Mouse (Mus musculus): Measurements from ENCODE around the gene Smad5.
A peak's percentile ranks its signal among the peaks of the same experiment; 100 is the strongest.

The Smad5 gene

DNA sequence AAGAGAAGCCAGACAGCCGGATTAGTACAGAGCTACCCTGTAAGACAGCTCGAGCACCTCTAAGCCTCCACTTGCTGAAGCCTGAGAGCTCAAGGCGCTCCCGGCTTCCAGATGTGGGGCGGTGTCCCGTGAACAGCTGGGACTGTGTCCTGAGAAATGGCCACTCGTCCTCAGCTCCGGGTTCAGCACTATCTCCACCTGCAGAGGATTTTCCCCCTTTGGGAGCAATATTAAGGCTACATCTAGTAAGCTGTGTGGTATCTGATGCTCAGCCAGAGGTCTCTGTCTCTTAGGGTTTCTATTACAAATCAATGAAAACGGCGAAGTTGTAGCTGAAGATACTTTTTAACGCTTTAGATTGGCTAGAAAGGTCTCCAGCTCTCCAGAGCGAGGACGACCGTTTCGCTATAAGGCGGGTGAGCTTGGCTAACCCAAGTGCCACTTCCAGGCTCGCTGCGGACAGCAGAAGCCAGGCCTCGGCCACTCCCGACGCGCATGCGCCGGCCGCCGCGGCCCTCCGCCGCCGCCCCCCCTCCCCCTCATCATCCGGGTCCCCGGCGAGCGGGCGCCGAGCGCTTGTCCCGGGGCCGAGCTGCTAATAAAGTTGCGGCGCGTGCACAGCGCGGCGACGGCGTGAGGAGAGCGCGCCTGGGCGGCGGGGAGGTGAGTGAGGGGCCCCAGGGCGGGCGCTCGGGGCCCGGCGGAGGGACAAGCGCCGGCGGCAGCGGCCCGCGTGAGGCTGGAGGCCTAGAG is at the start of gene Smad5:
TSS of gene Smad5 (plus strand) at position 542 of the 753 bp plus-strand sequence.
- DNase-seq (ENCODE audit: low spot score in 2 of 2): peak; percentile 62 to 85

DNA sequence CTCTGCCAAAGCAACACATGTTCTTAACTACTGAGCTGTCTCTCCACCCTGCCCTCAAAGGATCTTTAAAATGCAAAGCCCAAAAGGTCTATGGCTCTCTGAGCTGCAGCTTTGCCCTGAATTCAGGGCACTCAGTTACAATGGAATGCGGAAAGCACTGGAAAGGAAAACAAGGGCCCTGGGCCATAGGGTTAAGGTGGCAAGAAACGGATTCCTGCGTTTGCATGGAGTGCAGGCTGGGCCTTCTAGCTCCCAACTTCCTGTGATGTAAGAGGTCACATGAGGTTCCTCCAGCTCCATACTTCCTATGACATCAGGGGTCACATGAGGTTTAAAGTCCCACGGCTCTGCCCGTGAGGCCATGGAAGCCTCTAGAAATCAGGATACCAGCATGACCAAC is 48.6 kb upstream of the Smad5 start:
- no peak for DNase-seq (ENCODE audit: low spot score in 2 of 2)

- peak in 1 of 2 experiments; percentile 54 for DNase-seq (ENCODE audit: low spot score in 2 of 2)
Measured at GRCm38 (mm10) chr13:56657946-56658512, 44.8 kb upstream of the Smad5 start.

DNA sequence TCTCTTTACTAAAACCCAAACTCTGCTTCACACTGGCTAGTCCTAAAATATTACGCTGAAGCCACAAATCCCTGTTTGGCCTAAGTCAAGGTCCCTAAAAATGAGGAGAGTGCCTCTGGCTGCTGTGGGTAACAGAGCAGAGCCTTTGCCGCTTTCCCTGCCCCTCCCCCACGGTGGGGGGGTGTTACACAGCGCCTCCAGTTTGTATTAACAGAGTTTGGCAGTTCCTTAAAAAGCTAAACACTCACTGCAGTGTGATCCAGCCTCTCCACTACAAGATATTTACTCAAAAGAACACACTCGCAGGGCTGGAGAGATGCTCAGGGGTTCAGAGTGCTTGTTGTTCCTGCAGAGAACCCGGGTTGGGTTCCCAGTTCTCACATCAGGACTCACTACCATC is 43.9 kb upstream of the Smad5 start:
- DNase-seq (ENCODE audit: low spot score in 2 of 2): no peak

- DNase-seq (ENCODE audit: low spot score in 2 of 2): no peak
Measured at GRCm38 (mm10) chr13:56661914-56662621, 40.7 kb upstream of the Smad5 start.

DNA sequence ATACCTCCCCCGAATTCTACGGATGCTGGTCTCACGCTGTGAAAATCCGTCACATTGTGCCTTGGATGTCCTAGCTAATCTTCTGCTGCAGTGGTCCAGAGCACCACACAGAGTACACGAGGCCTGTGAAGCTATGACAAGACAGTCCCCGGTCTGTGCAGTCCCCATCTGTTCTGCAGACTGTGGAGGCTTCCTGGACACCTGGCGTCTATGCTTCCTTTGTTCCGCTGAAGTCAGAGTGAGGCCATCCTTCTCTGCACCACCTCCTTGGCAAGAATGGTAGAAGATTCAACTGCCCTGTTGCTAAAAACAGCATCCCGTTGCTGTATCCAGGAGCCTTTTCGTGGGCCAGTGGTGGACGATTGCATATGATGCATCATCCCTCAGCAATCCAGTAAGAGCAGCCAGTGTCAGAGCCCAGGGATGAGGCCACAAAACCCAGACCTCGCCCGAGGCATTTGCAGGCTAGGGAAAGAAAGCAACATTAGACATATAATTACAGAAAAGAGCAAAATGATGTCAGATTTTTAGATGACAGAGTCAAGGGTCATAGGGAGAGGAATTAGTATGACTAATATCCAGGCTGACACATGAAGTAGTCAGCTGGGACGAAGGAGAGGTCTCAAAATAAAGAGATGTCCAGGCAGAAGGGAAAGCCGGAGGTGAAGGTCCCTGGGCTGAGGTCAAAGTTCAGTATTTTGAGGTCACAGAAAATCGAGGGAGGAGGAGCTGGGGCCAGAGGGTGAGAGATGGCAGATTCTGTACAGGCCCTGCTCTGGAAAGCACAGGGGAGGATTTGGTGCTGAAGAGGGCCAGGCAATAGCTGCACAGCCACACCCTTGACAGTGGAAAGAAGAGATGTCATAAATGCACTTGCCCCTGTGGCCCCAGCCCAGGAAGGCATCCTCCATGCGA is 38.3 kb upstream of the Smad5 start:
- DNase-seq (ENCODE audit: low spot score in 2 of 2): no peak

DNA sequence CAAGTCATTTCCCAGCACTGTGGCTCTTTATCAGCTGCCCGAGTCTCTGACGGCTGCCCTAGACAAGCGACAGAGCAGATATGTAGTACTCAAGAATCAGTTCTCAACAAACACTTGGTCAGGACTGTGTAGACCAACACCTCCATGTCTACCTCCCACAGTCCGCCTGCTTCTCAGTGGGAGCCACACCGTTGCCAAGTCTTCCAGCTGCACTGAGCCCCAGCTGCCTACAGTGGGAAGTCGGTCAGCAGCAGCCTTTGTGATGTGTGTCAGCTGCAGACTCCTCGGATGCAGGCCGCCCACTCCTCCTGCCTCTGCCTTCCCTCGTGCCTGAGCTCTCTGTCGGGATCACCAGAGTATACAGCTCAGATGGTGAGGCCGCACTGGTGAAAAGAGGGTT is 31.6 kb upstream of the Smad5 start:
- DNase-seq (ENCODE audit: low spot score in 2 of 2): no peak

DNA sequence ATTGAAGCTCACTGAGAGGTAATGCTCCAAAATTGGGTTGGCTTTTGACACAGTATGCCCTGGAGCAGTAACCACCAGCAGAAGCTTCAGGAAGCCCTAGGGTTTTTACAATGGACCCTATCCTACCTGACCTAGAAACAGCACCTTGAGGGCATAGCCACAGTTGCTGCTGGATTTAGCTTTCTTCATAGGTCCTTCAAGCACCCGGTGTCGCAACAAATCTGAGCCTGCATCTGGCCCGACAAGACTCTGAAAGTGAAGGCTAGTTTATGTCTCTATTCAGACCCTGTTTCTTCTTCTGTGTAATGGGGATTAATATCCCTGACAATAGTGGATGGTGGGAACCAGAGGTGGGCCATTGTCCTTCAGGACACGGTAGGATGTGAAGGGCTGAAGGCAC is 25.1 kb upstream of the Smad5 start:
- no peak for DNase-seq (ENCODE audit: low spot score in 2 of 2)

DNA sequence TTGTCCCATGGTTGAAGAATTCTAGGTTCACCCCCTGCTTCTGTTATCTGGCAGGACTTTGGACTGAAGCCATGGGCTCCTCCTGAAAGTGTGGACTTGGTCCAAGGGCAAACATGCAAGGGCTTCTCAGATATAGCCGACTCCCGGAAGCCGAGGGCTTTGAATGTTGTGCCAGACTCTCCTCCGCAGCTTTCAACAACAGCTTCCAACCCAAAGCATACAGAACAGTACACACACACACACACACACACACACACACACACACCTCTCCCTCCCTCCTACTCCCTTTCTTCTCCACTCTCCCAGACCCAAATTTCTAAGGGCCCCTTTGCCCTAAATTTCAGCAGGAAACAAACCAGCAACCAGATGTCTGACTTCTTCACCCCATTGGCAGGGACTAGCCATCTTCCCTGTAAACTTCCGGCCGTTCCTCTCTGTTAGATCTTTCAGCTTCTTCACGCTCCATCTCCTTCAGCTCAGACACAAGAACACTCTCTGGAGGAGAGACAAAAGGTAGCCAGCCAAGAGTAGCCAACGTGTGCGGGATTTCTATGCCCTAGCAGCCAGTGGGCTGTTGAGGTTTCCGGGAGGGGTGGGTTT is 24.5 kb upstream of the Smad5 start:
- DNase-seq (ENCODE audit: low spot score in 2 of 2): no peak

DNA sequence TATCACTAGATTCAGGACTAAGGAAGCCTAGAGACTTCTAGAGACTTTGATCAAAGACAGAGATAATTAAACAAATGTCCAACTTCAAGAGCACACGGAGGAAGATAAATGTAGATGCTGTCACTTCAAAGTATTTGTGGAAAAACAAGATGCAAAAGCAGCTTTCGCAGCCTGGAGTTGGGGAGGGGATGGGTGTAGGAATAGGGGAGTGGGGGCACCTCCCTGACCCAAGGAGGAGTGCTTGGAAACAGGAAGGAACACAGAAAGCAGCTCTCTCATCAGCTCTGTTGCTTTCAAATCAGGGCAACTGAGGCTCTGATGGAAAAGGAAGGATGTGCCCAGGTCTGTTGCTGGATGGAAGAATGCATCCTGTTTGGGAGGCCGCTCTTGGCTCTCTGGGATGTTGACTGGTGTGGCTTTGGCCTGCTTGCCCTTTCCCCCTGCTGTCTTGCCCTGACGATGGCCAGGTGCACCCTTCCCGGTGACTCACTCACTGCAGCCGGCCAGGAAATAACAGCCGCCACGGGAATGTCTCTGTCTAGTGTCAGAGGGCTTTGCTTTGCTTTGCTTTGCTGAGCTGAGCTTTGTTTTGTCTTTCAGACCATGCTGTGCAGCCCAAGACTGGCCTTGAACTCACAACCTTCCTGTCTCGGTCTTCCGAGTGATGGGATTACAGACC is 23.8 kb upstream of the Smad5 start:
- DNase-seq (ENCODE audit: low spot score in 2 of 2): no peak

DNA sequence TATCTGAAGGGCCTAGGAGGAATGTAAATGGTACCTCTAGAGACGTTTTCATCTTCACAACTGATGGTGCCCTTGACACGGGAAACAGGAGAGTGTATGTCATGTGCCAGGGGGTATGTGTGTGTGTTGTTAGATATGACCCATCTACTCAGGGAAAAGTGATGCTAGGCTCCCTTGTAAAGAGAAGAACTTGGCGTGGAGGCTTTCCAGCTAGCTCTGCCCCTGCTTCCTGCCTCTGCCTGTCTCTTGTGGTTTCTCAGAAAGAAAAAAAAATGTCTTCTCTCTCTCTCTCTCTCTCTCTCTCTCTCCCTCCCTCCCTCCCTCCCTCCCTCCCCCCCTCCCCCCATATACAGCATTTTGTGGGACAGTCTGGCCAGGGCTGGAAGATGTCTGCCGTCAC is 20.9 kb upstream of the Smad5 start:
- no peak for DNase-seq (ENCODE audit: low spot score in 2 of 2)

- DNase-seq (ENCODE audit: low spot score in 2 of 2): peak; percentile 25 to 27
Measured at GRCm38 (mm10) chr13:56682326-56682725, 20.5 kb upstream of the Smad5 start.

DNA sequence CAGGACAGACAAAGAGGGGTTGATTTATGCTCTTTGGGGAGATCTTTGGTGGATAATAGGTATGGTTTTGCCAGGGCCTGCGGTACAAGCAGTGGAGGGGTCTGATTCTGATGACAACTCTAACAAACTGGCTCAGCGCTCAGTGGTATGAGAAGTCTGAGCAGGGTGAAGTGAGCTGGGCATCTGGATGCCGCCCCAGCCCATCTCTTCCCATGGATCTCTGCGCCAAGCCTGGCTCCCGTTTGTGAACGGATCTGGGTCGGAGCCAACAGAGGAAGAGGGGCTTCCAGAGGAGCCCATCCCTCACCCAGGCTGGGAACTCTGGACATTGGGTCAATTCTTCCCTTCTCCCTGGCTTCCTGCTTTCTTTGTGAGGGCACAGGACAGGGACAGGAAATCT is 19.5 kb upstream of the Smad5 start:
- no peak for DNase-seq (ENCODE audit: low spot score in 2 of 2)

DNA sequence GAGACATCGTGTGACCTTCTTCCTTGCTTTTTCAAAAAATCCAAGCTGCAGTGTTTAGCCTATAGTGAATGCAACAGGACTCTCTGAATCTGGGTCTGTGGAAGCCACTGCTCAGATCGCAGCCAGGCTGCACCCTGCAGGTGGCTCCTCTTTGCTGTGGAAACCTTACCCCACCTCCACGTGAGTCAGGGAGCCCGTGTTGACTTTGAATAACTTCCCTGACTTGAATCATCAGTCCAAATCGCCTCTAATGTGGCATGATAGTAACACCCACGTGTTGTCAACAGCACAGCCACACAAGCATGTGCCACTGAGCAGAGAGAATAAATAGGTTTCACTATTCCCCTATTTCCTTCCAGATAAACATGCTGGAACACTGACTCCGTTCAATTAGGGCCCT is 10.8 kb upstream of the Smad5 start:
- DNase-seq (ENCODE audit: low spot score in 2 of 2): no peak

DNA sequence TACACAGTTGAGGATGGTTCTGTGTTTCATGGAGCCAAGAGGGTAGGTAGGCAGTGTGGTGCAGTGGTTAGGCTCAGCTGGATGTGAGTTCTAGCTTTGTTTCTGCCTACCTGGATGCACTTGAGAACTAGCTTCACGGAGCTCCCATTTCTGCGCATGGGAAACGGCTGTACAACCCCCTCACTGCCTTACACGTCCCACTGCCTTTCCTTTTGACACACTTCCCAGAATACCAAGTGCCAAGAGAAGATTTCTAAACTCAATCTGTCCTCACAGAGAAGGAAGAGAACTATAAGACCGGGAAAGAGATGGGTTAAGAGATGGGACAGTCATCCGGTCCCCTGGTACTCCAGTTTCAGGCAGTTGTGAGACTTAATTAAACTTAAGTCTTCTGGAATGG is 10.2 kb upstream of the Smad5 start:
- DNase-seq (ENCODE audit: low spot score in 2 of 2): no peak

DNA sequence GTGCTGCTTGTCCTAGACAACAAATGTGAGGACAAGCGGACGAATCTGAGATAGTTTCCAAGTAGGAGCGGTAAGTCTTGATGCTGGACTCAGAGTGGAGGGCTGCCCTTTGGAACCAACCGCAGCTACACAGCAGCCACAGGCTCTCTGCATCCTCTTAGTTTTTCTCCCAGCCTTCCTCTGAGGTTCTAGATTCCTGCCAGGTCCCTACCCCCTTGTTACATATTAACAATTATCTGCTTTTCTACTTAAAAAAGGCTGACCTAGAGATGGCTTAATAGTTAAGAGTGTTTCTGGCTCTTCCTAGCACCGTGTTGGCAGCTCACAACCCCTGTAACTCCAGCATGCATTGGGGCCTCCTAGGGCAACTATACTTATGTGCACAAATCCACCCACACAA is 7.1 kb upstream of the Smad5 start:
- no peak for DNase-seq (ENCODE audit: low spot score in 2 of 2)

DNA sequence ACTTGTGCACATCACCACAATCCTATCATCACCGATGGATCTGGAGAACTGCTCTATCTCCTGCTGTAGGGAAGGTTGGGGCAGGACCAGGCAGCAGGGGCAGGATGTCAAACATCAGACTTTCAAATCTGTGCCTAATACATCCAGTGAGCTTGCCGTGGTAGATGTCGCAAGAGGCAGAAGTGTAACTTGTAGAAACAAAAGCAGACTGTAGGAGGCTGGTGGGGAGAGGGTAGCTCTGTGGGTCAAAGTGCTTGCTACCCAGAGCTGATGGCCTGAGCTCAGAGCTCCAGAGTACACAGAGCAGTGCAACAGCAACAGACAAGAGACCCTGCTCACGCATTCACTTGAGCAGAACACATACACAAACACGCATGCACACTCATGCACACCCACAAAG is 6.1 kb upstream of the Smad5 start:
- no peak for DNase-seq (ENCODE audit: low spot score in 2 of 2)

DNA sequence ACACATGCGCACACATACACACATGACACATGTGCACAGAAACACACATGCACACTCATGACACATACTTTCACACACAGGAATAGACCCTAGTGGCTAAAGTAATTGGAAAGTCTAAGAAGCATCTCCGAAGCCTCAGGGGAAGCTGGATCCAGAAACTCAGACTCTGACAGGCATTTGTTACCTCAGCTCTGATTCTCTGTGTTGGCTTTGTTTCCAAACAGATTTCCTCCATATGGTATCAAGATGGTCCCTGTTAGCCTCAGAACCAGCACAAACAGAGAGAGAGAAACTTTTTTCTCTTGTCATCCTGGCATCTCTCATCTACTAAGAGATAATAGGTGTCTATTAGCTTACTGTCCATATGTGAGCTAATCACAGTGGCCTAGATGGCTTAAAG is 5.6 kb upstream of the Smad5 start:
- no peak for DNase-seq (ENCODE audit: low spot score in 2 of 2)

DNA sequence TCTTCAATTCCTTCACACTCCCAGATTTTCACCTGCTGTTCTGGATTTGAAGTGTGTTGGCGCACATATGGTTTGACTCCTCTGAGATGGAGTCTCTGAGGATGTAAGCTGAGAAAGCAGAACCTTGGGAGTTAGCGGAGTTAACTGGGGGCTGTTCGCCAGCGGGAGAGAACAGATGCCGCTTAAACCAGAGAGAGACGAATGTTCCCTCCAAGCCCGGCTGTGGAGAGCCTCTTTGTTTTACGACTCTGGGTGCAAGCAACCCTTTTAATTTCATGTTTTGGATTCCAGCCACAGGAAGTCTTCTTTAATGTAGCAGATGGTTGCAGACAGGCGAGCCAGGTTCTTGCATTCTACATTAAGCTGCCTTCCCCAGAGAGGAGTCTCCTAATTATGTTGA is 4.4 kb upstream of the Smad5 start:
- peak; percentile 50 to 68 for DNase-seq (ENCODE audit: low spot score in 2 of 2)

DNA sequence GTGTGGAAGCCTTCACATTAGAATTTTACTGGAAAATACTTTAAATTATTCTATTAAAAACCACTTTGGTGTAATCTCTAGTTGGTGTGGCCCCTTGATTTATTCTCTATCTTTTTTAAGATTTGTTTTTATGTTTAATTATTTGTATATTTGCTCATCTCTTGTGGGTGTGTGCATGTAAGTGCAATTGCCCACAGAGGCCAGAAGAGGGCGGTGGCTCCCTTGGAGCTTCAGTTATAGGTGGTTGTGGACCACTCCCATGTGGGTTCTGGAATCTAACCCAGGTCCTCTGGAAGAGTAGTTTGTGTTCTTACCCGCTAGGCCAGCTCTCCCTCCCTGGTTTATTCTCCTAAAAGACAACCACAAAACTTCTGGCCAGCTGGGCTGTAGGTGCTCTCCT is 3.4 kb upstream of the Smad5 start:
- no peak for DNase-seq (ENCODE audit: low spot score in 2 of 2)

GRCm38 (mm10) chr13:56700981-56701380 is 1.8 kb upstream of the Smad5 start:
- no peak for DNase-seq (ENCODE audit: low spot score in 2 of 2)

Data from frontal cortex, postnatal 10 days (tissue).